Mouse (Mus musculus): Measurements from ENCODE around the gene Dydc2. TPM values are rescaled to one million over a fixed set of nuclear protein-coding genes. Genes with fewer than 3 reads are reported as not detected.

Gene Dydc2
- total RNA-seq (2023; ENCODE audit: inconsistent age): not detected in 4 replicates

GRCm38 (mm10) chr14:41069108-41069507 is at the start of gene Dydc2:
Dydc2 (minus strand) TSS chr14:41069208.

GRCm38 (mm10) chr14:41104853-41105444 is 35.9 kb upstream of the Dydc2 start, which contains the start of gene Mat1a:
Mat1a (plus strand) TSS chr14:41105035.

GRCm38 (mm10) chr14:41072229-41072943 is 3.4 kb upstream of the Dydc2 start, which contains the start of gene Dydc1:
Dydc1 (plus strand) TSS chr14:41072911.

GRCm38 (mm10) chr14:41013630-41014613 is 55.1 kb downstream of the Dydc2 start, which contains the start of gene Fam213a:
Fam213a (minus strand) TSS chr14:41013788.

Other genes starting within 250 kb of the Dydc2 start
- gene Sh2d4b, start 175.9 kb downstream of the Dydc2 start, total RNA-seq (2023; ENCODE audit: inconsistent age): 4.9 to 8.6 TPM (median 6.7 TPM) in 4 replicates
- gene Tspan14, start 102.4 kb downstream of the Dydc2 start, total RNA-seq (2023; ENCODE audit: inconsistent age): 57.1 to 64.6 TPM (median 60.5 TPM) in 4 replicates
- 19.3 to 27.7 TPM (median 22.3 TPM) in 4 replicates for gene Fam213a, start 55.4 kb downstream of the Dydc2 start, total RNA-seq (2023; ENCODE audit: inconsistent age)
- gene Dydc1, start 3.7 kb upstream of the Dydc2 start, total RNA-seq (2023; ENCODE audit: inconsistent age): not detected in 4 replicates
- gene Mat1a, start 35.8 kb upstream of the Dydc2 start, total RNA-seq (2023; ENCODE audit: inconsistent age): not detected in 4 replicates
- not detected in 4 replicates for gene Sftpa1, start 62.6 kb upstream of the Dydc2 start, total RNA-seq (2023; ENCODE audit: inconsistent age)
- not detected in 4 replicates for gene Mbl1, start 82.2 kb upstream of the Dydc2 start, total RNA-seq (2023; ENCODE audit: inconsistent age)
- gene Sftpd, start 115.9 kb upstream of the Dydc2 start, total RNA-seq (2023; ENCODE audit: inconsistent age): not detected in 4 replicates
- gene Gm2832, start 209.6 kb upstream of the Dydc2 start, total RNA-seq (2023; ENCODE audit: inconsistent age): not detected in 4 replicates